Mouse (Mus musculus): ENCODE measurements around the gene Atp10a. TPM values are rescaled to one million over a fixed set of nuclear protein-coding genes. Genes with fewer than 3 reads are reported as not detected.

The Atp10a gene
- total RNA-seq, 2 experiments from 2014 or later = 52.4 to 70.9 TPM

- DNase-seq (ENCODE audit: low spot score in 2 of 2) = no peak
These were observed 34.3 kb downstream of the Atp10a start for GRCm38 (mm10) chr7:58690069-58690923.

- no peak for DNase-seq (ENCODE audit: low spot score in 2 of 2)
These were observed 35.1 kb downstream of the Atp10a start for GRCm38 (mm10) chr7:58690997-58691596.

GRCm38 (mm10) chr7:58692704-58693103 lies 36.7 kb downstream of the Atp10a start:
- DNase-seq (ENCODE audit: low spot score in 2 of 2) = no peak

- DNase-seq (ENCODE audit: low spot score in 2 of 2) = no peak
These were observed 37.4 kb downstream of the Atp10a start for GRCm38 (mm10) chr7:58693342-58693741.

GRCm38 (mm10) chr7:58695661-58696060 lies 39.7 kb downstream of the Atp10a start:
- DNase-seq (ENCODE audit: low spot score in 2 of 2) = no peak

GRCm38 (mm10) chr7:58697092-58697491 lies 41.1 kb downstream of the Atp10a start:
- no peak for DNase-seq (ENCODE audit: low spot score in 2 of 2)

- DNase-seq (ENCODE audit: low spot score in 2 of 2) = no peak
These were observed 42.9 kb downstream of the Atp10a start for GRCm38 (mm10) chr7:58698738-58699442.

GRCm38 (mm10) chr7:58701311-58701710 lies 45.3 kb downstream of the Atp10a start:
- DNase-seq (ENCODE audit: low spot score in 2 of 2) = no peak

GRCm38 (mm10) chr7:58705158-58705557 lies 49.2 kb downstream of the Atp10a start:
- DNase-seq (ENCODE audit: low spot score in 2 of 2) = no peak

GRCm38 (mm10) chr7:58709306-58709705 lies 53.3 kb downstream of the Atp10a start:
- DNase-seq (ENCODE audit: low spot score in 2 of 2) = no peak

- DNase-seq (ENCODE audit: low spot score in 2 of 2) = no peak
These were observed 54.3 kb downstream of the Atp10a start for GRCm38 (mm10) chr7:58710312-58710711.

GRCm38 (mm10) chr7:58711811-58712210 lies 55.8 kb downstream of the Atp10a start:
- no peak for DNase-seq (ENCODE audit: low spot score in 2 of 2)

GRCm38 (mm10) chr7:58715576-58716144 lies 59.7 kb downstream of the Atp10a start:
- no peak for DNase-seq (ENCODE audit: low spot score in 2 of 2)

- no peak for DNase-seq (ENCODE audit: low spot score in 2 of 2)
These were observed 60.7 kb downstream of the Atp10a start for GRCm38 (mm10) chr7:58716626-58717025.

GRCm38 (mm10) chr7:58718556-58718955 lies 62.6 kb downstream of the Atp10a start:
- no peak for DNase-seq (ENCODE audit: low spot score in 2 of 2)

- DNase-seq (ENCODE audit: low spot score in 2 of 2) = no peak
These were observed 63.4 kb downstream of the Atp10a start for GRCm38 (mm10) chr7:58719218-58719938.

GRCm38 (mm10) chr7:58722250-58722649 lies 66.3 kb downstream of the Atp10a start:
- DNase-seq (ENCODE audit: low spot score in 2 of 2) = no peak

GRCm38 (mm10) chr7:58730201-58730600 lies 74.2 kb downstream of the Atp10a start:
- DNase-seq (ENCODE audit: low spot score in 2 of 2) = no peak

GRCm38 (mm10) chr7:58730831-58731230 lies 74.9 kb downstream of the Atp10a start:
- no peak for DNase-seq (ENCODE audit: low spot score in 2 of 2)

- DNase-seq (ENCODE audit: low spot score in 2 of 2) = no peak
These were observed 76.4 kb downstream of the Atp10a start for GRCm38 (mm10) chr7:58732406-58732805.

GRCm38 (mm10) chr7:58733490-58733901 lies 77.5 kb downstream of the Atp10a start:
- DNase-seq (ENCODE audit: low spot score in 2 of 2) = no peak

All from adrenal gland, adult 18-20 months (tissue).